In genomic region chr6:39460040-39460439, GRCm38 (mm10) we compare ENCODE assay signal across 15 mouse cellular contexts. TPM values are rescaled to one million over a fixed set of nuclear protein-coding genes. Genes with fewer than 3 reads are reported as not detected.
DNase-seq lines count a peak whose midpoint lies in the region; ATAC-seq and TF ChIP-seq lines count a peak whose summit lies in the region.
"Had no signal": no experiment of that assay in that cellular context is flagged by ENCODE, and none has a peak within 500 bp of the region (broad histone marks: within the 10 kb centered on the region; RNA-seq: fewer than 3 reads in every experiment).

No protein-coding gene starts in this region.

- H3K9ac ChIP-seq in forebrain, postnatal 0 days, result no peak overlapping the region
- H3K9ac ChIP-seq in forebrain, embryonic 15.5 days (replicated peaks), result no peak overlapping the region
- H3K9ac ChIP-seq in lung, embryonic 14.5 days, result no peak overlapping the region
- H3K9ac ChIP-seq: hindbrain, embryonic 14.5 days; limb, embryonic 13.5 days; neural tube, embryonic 13.5 days had no signal

- H3K27ac ChIP-seq in forebrain, postnatal 0 days (ENCODE audit: low read depth, low read length), result no peak overlapping the region
- H3K27ac ChIP-seq in forebrain, embryonic 15.5 days (replicated peaks), result no peak overlapping the region
- no peak overlapping the region for H3K27ac ChIP-seq in lung, embryonic 14.5 days (ENCODE audit: low read depth)
- H3K27ac ChIP-seq: heart, embryonic 10.5 days; hindbrain, embryonic 14.5 days; limb, embryonic 13.5 days; neural tube, embryonic 13.5 days had no signal

- WGBS in forebrain, postnatal 0 days, result 97% methylated on average over 11 of the region's 11 CpGs
- 95% methylated on average over 11 of the region's 11 CpGs for WGBS in forebrain, embryonic 15.5 days
- 95% methylated on average over 11 of the region's 11 CpGs for WGBS in lung, embryonic 14.5 days

- DNase-seq in forebrain, postnatal 0 days, result no peak
- no peak for DNase-seq in lung, embryonic 14.5 days
- no peak for DNase-seq in lung, adult 18-20 months
- peak; percentile 56 to 61 for DNase-seq in B cell, adult 2 months
- DNase-seq in induced T-regulatory cell, adult 2 months (ENCODE audit: low read depth), result peak; percentile 51
- no peak for DNase-seq in frontal cortex, postnatal 14 days (ENCODE audit: low spot score in 2 of 2)
- DNase-seq in kidney, adult 9 months, result no peak
- DNase-seq: adrenal gland, postnatal 36 days; cerebellum, adult 9-10 months had no signal

- no peak overlapping the region for H3K4me3 ChIP-seq in forebrain, postnatal 0 days (ENCODE audit: low read depth, low read length)
- H3K4me3 ChIP-seq in forebrain, embryonic 15.5 days, result no peak overlapping the region
- no peak overlapping the region for H3K4me3 ChIP-seq in lung, embryonic 14.5 days (ENCODE audit: low read depth, low read length)
- H3K4me3 ChIP-seq: heart, embryonic 10.5 days; limb, embryonic 13.5 days; megakaryocyte, embryonic 14.5 days; neural tube, embryonic 13.5 days had no signal

- peaks cover 5% of the 10 kb centered on the region; the same call in 1 of the 2 replicates for H3K36me3 ChIP-seq in forebrain, postnatal 0 days (ENCODE audit: insufficient read depth)
- H3K36me3 ChIP-seq in forebrain, embryonic 15.5 days, result peaks cover 3% of the 10 kb centered on the region; the same call in 1 of the 2 replicates
- peaks cover 35% of the 10 kb centered on the region for H3K36me3 ChIP-seq in lung, embryonic 14.5 days (ENCODE audit: insufficient read depth)

- TF ChIP-seq CTCF in forebrain, postnatal 0 days (IDR thresholded peaks at IDR 0.05; ENCODE audit: low read depth), result peak; percentile 40
- peak; percentile 28 for TF ChIP-seq CTCF in lung, embryonic 14.5 days (IDR thresholded peaks at IDR 0.05; ENCODE audit: low read depth)

- H3K4me1 ChIP-seq in forebrain, postnatal 0 days (ENCODE audit: insufficient read depth), result no peaks in the 10 kb centered on the region
- no peaks in the 10 kb centered on the region for H3K4me1 ChIP-seq in forebrain, embryonic 15.5 days
- no peaks in the 10 kb centered on the region for H3K4me1 ChIP-seq in lung, embryonic 14.5 days (ENCODE audit: insufficient read depth)
- H3K4me1 ChIP-seq: heart, embryonic 10.5 days had no signal

- H3K27me3 ChIP-seq in forebrain, postnatal 0 days (ENCODE audit: insufficient read depth, low read length), result no peaks in the 10 kb centered on the region
- H3K27me3 ChIP-seq in forebrain, embryonic 15.5 days, result no peaks in the 10 kb centered on the region
- H3K27me3 ChIP-seq in lung, embryonic 14.5 days (ENCODE audit: insufficient read depth, low read length), result no peaks in the 10 kb centered on the region
- H3K27me3 ChIP-seq: limb, embryonic 13.5 days; neural tube, embryonic 13.5 days had no signal

- no peak for ATAC-seq in forebrain, postnatal 0 days
- ATAC-seq in forebrain, embryonic 15.5 days (replicated peaks), result no peak
- no peak for ATAC-seq in lung, embryonic 14.5 days (ENCODE audit: insufficient read depth)

- H3K9me3 ChIP-seq in forebrain, postnatal 0 days (ENCODE audit: low read length), result no peaks in the 10 kb centered on the region
- H3K9me3 ChIP-seq in forebrain, embryonic 15.5 days, result no peaks in the 10 kb centered on the region
- H3K9me3 ChIP-seq in lung, embryonic 14.5 days (ENCODE audit: low read depth, low read length), result no peaks in the 10 kb centered on the region

- H3K4me2 ChIP-seq in forebrain, postnatal 0 days (ENCODE audit: low read depth), result no peak overlapping the region
- no peak overlapping the region for H3K4me2 ChIP-seq in forebrain, embryonic 15.5 days (replicated peaks)
- no peak overlapping the region for H3K4me2 ChIP-seq in lung, embryonic 14.5 days
- H3K4me2 ChIP-seq: hindbrain, embryonic 14.5 days; limb, embryonic 13.5 days; neural tube, embryonic 13.5 days had no signal

RNA-seq across cellular contexts. Expression of gene Mkrn1, which starts 39.8 kb away (rescaled TPM):
- total RNA-seq in forebrain, postnatal 0 days (2014; rRNA removed), result 222 and 264 TPM in 2 replicates
- 199 and 217 TPM in 2 replicates for polyA plus RNA-seq in forebrain, postnatal 0 days (2015; fragmentation: Nextera tagmentation; extraction: Ambion mirVana)
- 220 and 247 TPM in 2 replicates for polyA plus RNA-seq in forebrain, embryonic 15.5 days (2015; fragmentation: Nextera tagmentation; extraction: Ambion mirVana)
- polyA plus RNA-seq in lung, embryonic 14.5 days (2014; fragmentation: Nextera tagmentation; extraction: Ambion mirVana), result 59.6 and 61.2 TPM in 2 replicates

Comparison
In these comparisons a context has a peak if more than half of its experiments do, and no peak if none do; other contexts are left out.
1. DNase-seq: peak in B cell, adult 2 months (2 of 2) and induced T-regulatory cell, adult 2 months (single experiment); none in forebrain, postnatal 0 days (single experiment), lung, embryonic 14.5 days (single experiment), lung, adult 18-20 months (0 of 2), frontal cortex, postnatal 14 days (0 of 2) and kidney, adult 9 months (single experiment).